Mouse (Mus musculus): ENCODE measurements around the gene Dennd2c. TPM values are rescaled to one million over a fixed set of nuclear protein-coding genes. Genes with fewer than 3 reads are reported as not detected.
"Not testable (repeated sequence)": the region's sequence is repeated elsewhere in the genome, so short reads cannot be mapped to it uniquely, and the experiment has no call there.

The Dennd2c gene
- polyA plus RNA-seq, 2 experiments: 10.0 to 12.6 TPM

DNA sequence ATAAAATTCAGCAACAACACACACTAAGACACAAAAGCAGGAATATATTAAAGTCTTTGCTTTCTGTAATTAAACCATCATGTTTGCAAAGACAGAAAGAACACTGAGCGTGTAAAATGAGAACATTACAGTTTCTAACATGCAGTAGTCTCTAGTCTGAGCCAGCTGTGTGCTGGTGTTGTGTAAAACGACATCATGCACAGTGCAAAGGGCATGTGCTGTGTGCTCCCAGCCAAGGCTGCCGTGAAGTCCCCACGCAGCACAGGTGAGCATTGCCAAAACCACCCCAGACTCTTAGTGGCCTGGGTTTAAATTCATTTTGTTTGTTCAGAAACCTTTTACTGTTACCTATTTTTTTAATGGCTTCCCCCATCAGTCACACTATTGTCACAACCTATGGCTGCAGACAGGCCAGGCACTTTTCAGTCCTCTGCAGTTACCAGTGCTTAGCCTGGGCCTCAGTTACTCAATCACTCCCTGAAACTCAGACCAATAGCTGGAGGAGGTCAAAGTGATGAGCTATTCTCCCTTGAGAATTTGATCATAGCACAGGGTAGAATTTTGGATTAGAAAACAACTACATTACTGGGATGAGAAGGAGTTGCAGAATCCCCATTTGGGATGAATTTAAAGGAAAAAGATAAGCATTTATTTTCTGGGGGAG lies 34.1 kb downstream of the Dennd2c start:
- no peaks in the 10 kb centered on the region for H3K9me3 ChIP-seq (ENCODE audit: control insufficient read depth, low read length)
- TF ChIP-seq POLR2A (IDR thresholded peaks at IDR 0.05; ENCODE audit: borderline replicate concordance, extremely low read depth, insufficient read depth, insufficient read length): no peak
- ATAC-seq (ENCODE audit: low FRiP score, low read depth) (no peak), DNase-seq (ENCODE audit: low spot score) (no peak)
- H3K4me3 ChIP-seq (replicated peaks; ENCODE audit: low read length): no peak overlapping the region
- H3K36me3 ChIP-seq (ENCODE audit: control insufficient read depth, insufficient read depth, low read length): no peaks in the 10 kb centered on the region
- no peaks in the 10 kb centered on the region for H3K27me3 ChIP-seq (ENCODE audit: control insufficient read depth, insufficient read depth, low read length)
- H3K27ac ChIP-seq (replicated peaks; ENCODE audit: low read depth, low read length): no peak overlapping the region
- H3K4me1 ChIP-seq (ENCODE audit: control insufficient read depth, insufficient read depth, low read length): peaks cover 2% of the 10 kb centered on the region; the same call in 1 of the 2 replicates
- WGBS: 52% methylated on average over 4 of the region's 4 CpGs
- H3K9ac ChIP-seq (ENCODE audit: low read depth, low read length, severe bottlenecking): no peak overlapping the region
- no peak overlapping the region for H3K4me2 ChIP-seq (replicated peaks; ENCODE audit: low read depth, low read length, severe bottlenecking)

DNA sequence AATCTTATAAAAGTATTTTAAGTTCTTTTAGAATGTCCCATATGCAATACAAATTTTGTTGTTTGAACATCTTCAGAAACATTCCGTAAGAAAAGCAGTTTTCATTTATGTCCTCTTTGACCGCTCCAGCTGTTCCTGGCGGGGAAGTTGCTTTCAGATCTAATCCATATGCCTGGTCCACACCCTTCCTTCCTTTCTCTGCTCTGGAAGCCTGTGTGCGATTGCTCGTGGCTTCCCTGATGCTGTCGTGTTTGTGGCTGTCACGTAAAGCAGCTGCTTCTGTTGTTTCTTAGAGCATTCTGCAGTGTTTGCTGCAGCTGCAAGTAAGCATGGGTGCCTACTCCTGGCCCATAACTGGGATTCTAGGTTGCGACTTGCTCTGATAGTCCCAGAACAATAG lies 36.6 kb downstream of the Dennd2c start:
- 43% methylated on average over 8 of the region's 8 CpGs for WGBS
- Histone ChIP-seq H3K9ac (ENCODE audit: low read depth, low read length, severe bottlenecking) (no peak overlapping the region), H3K9me3 (ENCODE audit: control insufficient read depth, low read length) (no peaks in the 10 kb centered on the region), H3K4me1 (ENCODE audit: control insufficient read depth, insufficient read depth, low read length) (peaks cover 2% of the 10 kb centered on the region; the same call in 1 of the 2 replicates), H3K27me3 (ENCODE audit: control insufficient read depth, insufficient read depth, low read length) (no peaks in the 10 kb centered on the region), H3K4me3 (replicated peaks; ENCODE audit: low read length) (no peak overlapping the region), H3K4me2 (replicated peaks; ENCODE audit: low read depth, low read length, severe bottlenecking) (0 out of 2 replicates have a peak overlapping the region, but pooled peaks have one; percentile 19), H3K27ac (replicated peaks; ENCODE audit: low read depth, low read length) (no peak overlapping the region), H3K36me3 (ENCODE audit: control insufficient read depth, insufficient read depth, low read length) (0 out of 2 replicates have a peak, but pooled peaks cover 5% of the 10 kb centered on the region)
- DNase-seq (ENCODE audit: low spot score) (peak; percentile 43), ATAC-seq (ENCODE audit: low FRiP score, low read depth) (no peak)
- no peak for TF ChIP-seq POLR2A (IDR thresholded peaks at IDR 0.05; ENCODE audit: borderline replicate concordance, extremely low read depth, insufficient read depth, insufficient read length)

DNA sequence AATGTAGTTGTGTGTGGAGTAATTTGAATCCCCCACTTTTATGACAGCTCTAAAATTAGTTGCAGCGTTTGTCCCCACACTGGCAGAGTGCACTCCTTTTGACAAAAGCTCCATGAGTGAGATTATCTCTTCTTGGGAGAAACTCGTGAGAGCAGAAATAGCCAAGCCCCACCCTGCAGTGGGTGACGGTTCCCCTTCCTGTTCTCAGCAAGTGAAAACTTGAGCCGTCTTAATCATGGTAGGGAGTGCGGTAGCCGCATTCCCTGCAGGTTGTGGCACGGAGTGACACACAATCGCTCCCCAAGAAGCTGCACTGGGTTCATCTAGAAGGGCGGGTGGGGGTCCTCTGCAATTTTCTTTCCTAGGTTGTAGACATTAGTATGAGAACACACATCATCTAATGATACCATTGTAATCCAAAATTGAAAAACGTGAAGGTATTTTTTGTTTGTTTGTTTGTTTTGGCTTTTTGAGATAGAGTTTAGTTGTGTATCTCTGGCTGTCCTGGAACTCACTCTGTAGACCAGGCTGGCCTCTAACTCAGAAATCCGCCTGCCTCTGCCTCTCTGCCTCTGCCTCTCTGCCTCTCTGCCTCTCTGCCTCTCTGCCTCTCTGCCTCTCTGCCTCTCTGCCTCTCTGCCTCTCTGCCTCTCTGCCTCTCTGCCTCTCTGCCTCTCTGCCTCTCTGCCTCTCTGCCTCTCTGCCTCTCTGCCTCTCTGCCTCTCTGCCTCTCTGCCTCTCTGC lies 37.9 kb downstream of the Dennd2c start:
- not testable (repeated sequence) for H3K4me1 ChIP-seq (ENCODE audit: control insufficient read depth, insufficient read depth, low read length); H3K9ac ChIP-seq (ENCODE audit: low read depth, low read length, severe bottlenecking)

DNA sequence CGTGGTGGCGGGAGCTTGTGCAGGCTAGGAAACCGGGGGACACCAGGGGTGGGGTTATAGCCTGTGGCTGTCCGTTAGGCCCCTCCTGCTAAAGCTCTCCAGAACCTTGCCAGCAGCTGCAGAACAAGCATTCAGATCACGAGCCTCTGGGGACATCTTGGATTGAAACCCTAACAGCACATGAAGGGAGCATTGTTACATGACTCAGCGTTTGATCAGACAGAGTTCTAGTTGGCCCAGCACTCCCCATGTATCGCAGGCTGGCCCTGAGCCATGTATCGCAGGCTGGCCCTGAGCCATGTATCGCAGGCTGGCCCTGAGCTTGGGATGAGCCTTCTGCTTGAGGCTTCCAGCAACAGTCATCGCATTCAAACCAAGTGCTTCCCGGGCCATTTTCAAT lies 38.9 kb downstream of the Dennd2c start:
- Histone ChIP-seq H3K9me3 (ENCODE audit: control insufficient read depth, low read length) (no peaks in the 10 kb centered on the region), H3K4me2 (replicated peaks; ENCODE audit: low read depth, low read length, severe bottlenecking) (no peak overlapping the region), H3K27me3 (ENCODE audit: control insufficient read depth, insufficient read depth, low read length) (no peaks in the 10 kb centered on the region), H3K4me3 (replicated peaks; ENCODE audit: low read length) (no peak overlapping the region), H3K27ac (replicated peaks; ENCODE audit: low read depth, low read length) (no peak overlapping the region), H3K4me1 (ENCODE audit: control insufficient read depth, insufficient read depth, low read length) (peaks cover 2% of the 10 kb centered on the region; the same call in 1 of the 2 replicates), H3K36me3 (ENCODE audit: control insufficient read depth, insufficient read depth, low read length) (peaks cover 5% of the 10 kb centered on the region; the same call in 1 of the 2 replicates), H3K9ac (ENCODE audit: low read depth, low read length, severe bottlenecking) (no peak overlapping the region)
- ATAC-seq (ENCODE audit: low FRiP score, low read depth) (no peak; the same call in 1 of the 2 replicates), DNase-seq (ENCODE audit: low spot score) (peak; percentile 10)
- WGBS: 85% methylated on average over 11 of the region's 11 CpGs
- TF ChIP-seq POLR2A (IDR thresholded peaks at IDR 0.05; ENCODE audit: borderline replicate concordance, extremely low read depth, insufficient read depth, insufficient read length): no peak

More for the DNA sequence above, 37.9 kb downstream of the Dennd2c start:
- ATAC-seq (ENCODE audit: low FRiP score, low read depth); H3K4me2 ChIP-seq (replicated peaks; ENCODE audit: low read depth, low read length, severe bottlenecking); H3K4me3 ChIP-seq (replicated peaks; ENCODE audit: low read length); H3K36me3 ChIP-seq (ENCODE audit: control insufficient read depth, insufficient read depth, low read length); H3K27me3 ChIP-seq (ENCODE audit: control insufficient read depth, insufficient read depth, low read length); H3K9me3 ChIP-seq (ENCODE audit: control insufficient read depth, low read length); H3K27ac ChIP-seq (replicated peaks; ENCODE audit: low read depth, low read length): not testable (repeated sequence)
- peak; percentile 13 for DNase-seq (ENCODE audit: low spot score)
- WGBS: 51% methylated on average over 11 of the region's 11 CpGs

DNA sequence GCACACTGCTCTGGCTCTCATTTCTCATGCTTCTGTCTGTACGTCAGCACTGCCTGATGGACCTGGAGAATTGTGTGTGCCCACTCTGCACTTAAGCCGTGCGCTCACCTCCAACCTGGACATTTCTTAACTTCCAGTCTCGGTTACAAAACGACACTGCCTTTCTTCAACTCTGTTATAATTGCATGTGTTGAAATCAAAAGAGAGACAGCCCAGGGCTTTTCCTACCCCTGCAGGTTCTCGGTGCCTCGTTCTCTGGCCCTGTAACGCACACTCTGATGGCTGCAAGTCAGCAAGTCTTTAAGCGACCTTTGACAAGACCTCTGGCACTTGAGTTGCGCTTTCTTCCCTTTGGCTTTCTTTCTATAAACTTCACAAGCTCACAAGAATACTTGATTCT lies 40.0 kb downstream of the Dennd2c start:
- Histone ChIP-seq H3K4me3 (replicated peaks; ENCODE audit: low read length) (no peak overlapping the region), H3K9me3 (ENCODE audit: control insufficient read depth, low read length) (no peaks in the 10 kb centered on the region), H3K9ac (ENCODE audit: low read depth, low read length, severe bottlenecking) (no peak overlapping the region), H3K4me2 (replicated peaks; ENCODE audit: low read depth, low read length, severe bottlenecking) (no peak overlapping the region), H3K4me1 (ENCODE audit: control insufficient read depth, insufficient read depth, low read length) (no peaks in the 10 kb centered on the region; the same call in 1 of the 2 replicates), H3K36me3 (ENCODE audit: control insufficient read depth, insufficient read depth, low read length) (peaks cover 5% of the 10 kb centered on the region; the same call in 1 of the 2 replicates), H3K27me3 (ENCODE audit: control insufficient read depth, insufficient read depth, low read length) (no peaks in the 10 kb centered on the region), H3K27ac (replicated peaks; ENCODE audit: low read depth, low read length) (no peak overlapping the region)
- WGBS: 81% methylated on average over 10 of the region's 10 CpGs
- ATAC-seq (ENCODE audit: low FRiP score, low read depth): no peak
- no peak for TF ChIP-seq POLR2A (IDR thresholded peaks at IDR 0.05; ENCODE audit: borderline replicate concordance, extremely low read depth, insufficient read depth, insufficient read length)
- no peak for DNase-seq (ENCODE audit: low spot score)

Data from limb, embryonic 14.5 days (tissue).